Mouse (Mus musculus): ENCODE results near the gene Metrnl.
A peak's percentile ranks its signal among the peaks of the same experiment; 100 is the strongest.
"Not testable (repeated sequence)": the region's sequence is repeated elsewhere in the genome, so short reads cannot be mapped to it uniquely, and the experiment has no call there.

Gene Metrnl

GRCm38 (mm10) chr11:121701244-121701643, at the start of gene Metrnl:
Gene Metrnl, plus strand, starts transcription at chr11:121701544.
- no peak for DNase-seq (ENCODE audit: low read depth)

- DNase-seq (ENCODE audit: low read depth), result no peak
Observed at GRCm38 (mm10) chr11:121651556-121651955, 49.8 kb upstream of the Metrnl start.

GRCm38 (mm10) chr11:121651983-121652382, 49.4 kb upstream of the Metrnl start:
- DNase-seq (ENCODE audit: low read depth), result no peak

- DNase-seq (ENCODE audit: low read depth), result peak; percentile 36
Observed at GRCm38 (mm10) chr11:121652547-121653305, 48.6 kb upstream of the Metrnl start.

- no peak for DNase-seq (ENCODE audit: low read depth)
Observed at GRCm38 (mm10) chr11:121653631-121654030, 47.7 kb upstream of the Metrnl start.

GRCm38 (mm10) chr11:121654406-121654945, 46.9 kb upstream of the Metrnl start:
- DNase-seq (ENCODE audit: low read depth), result no peak

GRCm38 (mm10) chr11:121655166-121655806, 46.1 kb upstream of the Metrnl start:
- no peak for DNase-seq (ENCODE audit: low read depth)

- no peak for DNase-seq (ENCODE audit: low read depth)
Observed at GRCm38 (mm10) chr11:121655807-121656511, 45.4 kb upstream of the Metrnl start.

GRCm38 (mm10) chr11:121658151-121658550, 43.2 kb upstream of the Metrnl start:
- DNase-seq (ENCODE audit: low read depth), result no peak

- DNase-seq (ENCODE audit: low read depth), result not testable (repeated sequence)
Observed at GRCm38 (mm10) chr11:121660604-121661003, 40.7 kb upstream of the Metrnl start.

GRCm38 (mm10) chr11:121661116-121661515, 40.2 kb upstream of the Metrnl start:
- no peak for DNase-seq (ENCODE audit: low read depth)

GRCm38 (mm10) chr11:121667541-121667940, 33.8 kb upstream of the Metrnl start:
- no peak for DNase-seq (ENCODE audit: low read depth)

GRCm38 (mm10) chr11:121668776-121669175, 32.6 kb upstream of the Metrnl start:
- no peak for DNase-seq (ENCODE audit: low read depth)

GRCm38 (mm10) chr11:121670926-121671325, 30.4 kb upstream of the Metrnl start:
- no peak for DNase-seq (ENCODE audit: low read depth)

GRCm38 (mm10) chr11:121672312-121672989, 28.9 kb upstream of the Metrnl start:
- DNase-seq (ENCODE audit: low read depth), result no peak

- peak; percentile 97 for DNase-seq (ENCODE audit: low read depth)
Observed at GRCm38 (mm10) chr11:121672990-121673572, 28.3 kb upstream of the Metrnl start, which contains the start of gene B3gntl1. Gene B3gntl1, minus strand, starts transcription at chr11:121673153.

GRCm38 (mm10) chr11:121673629-121674028, 27.7 kb upstream of the Metrnl start:
- no peak for DNase-seq (ENCODE audit: low read depth)

- no peak for DNase-seq (ENCODE audit: low read depth)
Observed at GRCm38 (mm10) chr11:121676836-121677235, 24.5 kb upstream of the Metrnl start.

GRCm38 (mm10) chr11:121679581-121679980, 21.8 kb upstream of the Metrnl start:
- DNase-seq (ENCODE audit: low read depth), result no peak

GRCm38 (mm10) chr11:121680750-121681149, 20.6 kb upstream of the Metrnl start:
- DNase-seq (ENCODE audit: low read depth), result no peak

- no peak for DNase-seq (ENCODE audit: low read depth)
Observed at GRCm38 (mm10) chr11:121683243-121683642, 18.1 kb upstream of the Metrnl start.

Measured in c-Kit-positive CD71-positive TER-119-negative erythroid progenitor cells, embryonic 14.5 days (primary cell).